Mouse (Mus musculus) midbrain, postnatal 0 days (tissue): ENCODE results near the gene Keap1. TPM values are rescaled to one million over a fixed set of nuclear protein-coding genes. Genes with fewer than 3 reads are reported as not detected.
A peak's percentile ranks its signal among the peaks of the same experiment; 100 is the strongest.
"Not testable (repeated sequence)": the region's sequence is repeated elsewhere in the genome, so short reads cannot be mapped to it uniquely, and the experiment has no call there.

ENCODE experiments used
- ATAC-seq: fragments of 200-750 bp; cut with Nextera tagmentation; 2 replicates; pipeline ENCODE4 v1.8.0; 2017; ENCODE audit warnings: moderate number of reproducible peaks, mild to moderate bottlenecking, moderate TSS enrichment, moderate library complexity; ENCODE audit not compliant: low FRiP score
- DNase-seq: peaks from one replicate; pipeline ENCODE4 v3.0.0-alpha.2; 2015; ENCODE audit warnings: low spot score
- H3K27ac ChIP-seq: fragments of 300-500 bp; sonication (generic); 2 replicates; pipeline ENCODE4 v1.5.1; 2014; ENCODE audit warnings: low read depth, mild to moderate bottlenecking, low read length, mixed read lengths
- H3K27me3 ChIP-seq: fragments of 300-500 bp; sonication (generic); 2 replicates; pipeline ENCODE4 v1.6.1; 2014; ENCODE audit warnings: low read length, control low read depth, mixed read lengths; ENCODE audit not compliant: insufficient read depth
- H3K36me3 ChIP-seq: fragments of 300-500 bp; sonication (generic); 2 replicates; pipeline ENCODE4 v1.6.1; 2014; ENCODE audit warnings: low read length, control low read depth, mixed read lengths; ENCODE audit not compliant: insufficient read depth
- H3K4me1 ChIP-seq: fragments of 300-500 bp; sonication (generic); 2 replicates; pipeline ENCODE4 v1.6.1; 2014; ENCODE audit warnings: mild to moderate bottlenecking, control low read depth, antibody characterized with exemption, low read length, mixed read lengths; ENCODE audit not compliant: insufficient read depth
- H3K4me2 ChIP-seq: fragments of 300-500 bp; sonication (generic); 2 replicates; pipeline ENCODE4 v1.6.1; 2014; ENCODE audit warnings: low read depth, mild to moderate bottlenecking, low read length, mixed read lengths; ENCODE audit not compliant: poor library complexity, severe bottlenecking
- H3K4me3 ChIP-seq: fragments of 300-500 bp; sonication (generic); 2 replicates; pipeline ENCODE4 v1.5.1; 2014; ENCODE audit warnings: low read depth, mild to moderate bottlenecking, low read length, moderate library complexity
- H3K9ac ChIP-seq: fragments of 300-500 bp; sonication (generic); replicated peaks from 2 replicates; pipeline ENCODE4 v1.6.1; 2014; ENCODE audit warnings: mild to moderate bottlenecking, low read length, moderate library complexity, mixed read lengths; ENCODE audit not compliant: poor library complexity, severe bottlenecking
- H3K9me3 ChIP-seq: fragments of 300-500 bp; sonication (generic); 2 replicates; pipeline ENCODE4 v1.6.1; 2016; ENCODE audit warnings: low read length, control low read depth
- CTCF ChIP-seq: IDR thresholded peaks from 2 replicates; pipeline ENCODE4 v1.5.1; 2016; ENCODE audit warnings: antibody characterized with exemption, mild to moderate bottlenecking
- WGBS: fragments of 180-500 bp; shearing (Covaris S2); extraction: QIAGEN DNeasy Blood & Tissue Kit; methylation state at CpG from one replicate; pipeline ENCODE4 v1.1.7; 2014; 5-methylcytosine and 5-hydroxymethylcytosine counted together
- polyA plus RNA-seq: library from polyadenylated mRNA; unstranded; fragments of >200 nt; fragmentation: Nextera tagmentation; extraction: Ambion mirVana; gene quantifications from 2 replicates; pipeline ENCODE4 v1.2.1, GENCODE M21; 2015
- total RNA-seq: library from RNA; depleted of rRNA; stranded (reverse); fragments of >200 nt; gene quantifications from 2 replicates; pipeline ENCODE4 v1.2.3, GENCODE M21; 2014

Keap1 gene
- total and polyA plus RNA-seq, 2 experiments from 2014 or later: 60.6 to 89.7 TPM

DNA sequence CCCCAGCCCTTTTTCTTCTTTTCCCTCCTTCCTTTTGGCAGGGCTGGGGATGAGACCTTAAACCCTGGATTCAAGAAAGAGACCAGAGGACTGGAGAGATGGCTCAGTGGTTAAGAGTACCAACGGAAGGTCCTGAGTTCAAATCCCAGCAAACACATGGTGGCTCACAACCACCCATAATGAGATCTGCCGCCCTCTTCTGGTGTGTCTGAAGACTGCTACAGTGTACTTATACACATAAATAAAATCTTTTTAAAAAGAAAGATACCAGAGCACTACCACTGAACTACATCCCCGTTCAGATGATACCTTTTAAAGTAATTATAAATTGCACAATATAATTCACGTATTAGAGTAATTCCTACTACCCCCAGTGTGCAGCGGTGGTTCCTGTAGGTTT lies 6.3 kb downstream of the Keap1 start:
- ATAC-seq (no peak), DNase-seq (no peak)
- no peak overlapping the region for H3K9ac ChIP-seq
- no peak overlapping the region for H3K4me3 ChIP-seq
- TF ChIP-seq CTCF: peak; percentile 19; the same call in 1 of the 2 replicates
- no peaks in the 10 kb centered on the region for H3K9me3 ChIP-seq
- peaks cover 6% of the 10 kb centered on the region for H3K4me1 ChIP-seq
- H3K4me2 ChIP-seq: no peak overlapping the region
- 93% methylated on average over 5 of the region's 5 CpGs for WGBS
- H3K27me3 ChIP-seq: no peaks in the 10 kb centered on the region
- no peak overlapping the region for H3K27ac ChIP-seq
- H3K36me3 ChIP-seq: peaks cover 38% of the 10 kb centered on the region

GRCm38 (mm10) chr9:21231551-21231950 lies 7.6 kb downstream of the Keap1 start:
- ATAC-seq (no peak), DNase-seq (no peak)
- Histone ChIP-seq H3K27me3 (no peaks in the 10 kb centered on the region), H3K27ac (no peak overlapping the region), H3K4me3 (no peak overlapping the region), H3K36me3 (peaks cover 38% of the 10 kb centered on the region), H3K4me2 (no peak overlapping the region), H3K4me1 (0 out of 2 replicates have a peak, but pooled peaks cover 2% of the 10 kb centered on the region), H3K9ac (no peak overlapping the region), H3K9me3 (no peaks in the 10 kb centered on the region)
- TF ChIP-seq CTCF: no peak
- WGBS: 47% methylated on average over 23 of the region's 23 CpGs

DNA sequence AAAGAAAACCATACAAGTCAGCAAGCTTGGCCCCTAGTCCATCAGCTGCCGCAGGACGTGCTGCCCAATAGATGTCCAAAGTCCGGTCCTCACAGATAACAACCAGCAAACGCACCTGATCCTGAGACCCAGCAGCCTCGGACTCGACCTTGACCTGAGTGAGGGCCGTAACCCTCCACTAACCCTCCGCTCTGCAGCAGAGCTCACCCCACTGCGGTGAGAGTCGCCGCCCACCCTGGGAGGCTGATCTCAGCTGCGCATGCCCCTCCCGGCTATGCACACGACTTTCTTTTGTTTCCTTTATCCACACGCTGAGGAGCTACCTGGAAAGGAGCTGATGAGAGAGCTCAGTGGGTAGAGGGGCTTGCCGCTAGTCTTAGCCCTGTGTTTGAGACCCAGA lies 11.8 kb downstream of the Keap1 start:
- peak; percentile 47; the same call in 1 of the 2 replicates for ATAC-seq
- no peak for TF ChIP-seq CTCF
- Histone ChIP-seq H3K4me1 (0 out of 2 replicates have a peak, but pooled peaks cover 2% of the 10 kb centered on the region), H3K4me3 (peak overlapping the region; percentile 23), H3K4me2 (peak overlapping the region; percentile 38), H3K27ac (no peak overlapping the region), H3K27me3 (no peaks in the 10 kb centered on the region), H3K36me3 (peaks cover 21% of the 10 kb centered on the region), H3K9me3 (no peaks in the 10 kb centered on the region), H3K9ac (peak overlapping the region; percentile 26; the same call in 1 of the 2 replicates)
- DNase-seq: peak; percentile 43
- 11% methylated on average over 16 of the region's 16 CpGs for WGBS

DNA sequence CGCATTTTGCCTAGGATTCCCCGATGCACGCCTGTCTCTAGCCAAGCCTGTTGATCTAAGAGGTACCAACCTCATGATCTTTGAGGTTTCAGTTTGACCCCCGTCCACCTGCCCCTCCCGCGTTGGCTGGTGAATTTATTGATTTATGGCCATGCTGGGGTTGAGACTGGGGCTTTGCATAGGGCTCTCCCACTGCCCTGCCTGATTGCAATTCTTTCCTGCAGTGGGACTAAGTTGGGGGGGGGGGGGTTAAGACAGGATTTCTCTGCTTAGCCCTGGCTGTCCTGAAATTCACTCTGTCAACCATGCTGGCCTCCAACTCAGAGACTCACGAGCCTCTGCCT lies 13.8 kb downstream of the Keap1 start:
- Histone ChIP-seq H3K4me3 (no peak overlapping the region), H3K4me2 (peak overlapping the region; percentile 33), H3K9ac (no peak overlapping the region), H3K36me3 (peaks cover 11% of the 10 kb centered on the region), H3K27me3 (no peaks in the 10 kb centered on the region), H3K4me1 (peaks cover 2% of the 10 kb centered on the region; the same call in 1 of the 2 replicates), H3K27ac (no peak overlapping the region), H3K9me3 (no peaks in the 10 kb centered on the region)
- ATAC-seq (no peak), DNase-seq (no peak)
- no peak for TF ChIP-seq CTCF
- WGBS: 18% methylated on average over 7 of the region's 7 CpGs

DNA sequence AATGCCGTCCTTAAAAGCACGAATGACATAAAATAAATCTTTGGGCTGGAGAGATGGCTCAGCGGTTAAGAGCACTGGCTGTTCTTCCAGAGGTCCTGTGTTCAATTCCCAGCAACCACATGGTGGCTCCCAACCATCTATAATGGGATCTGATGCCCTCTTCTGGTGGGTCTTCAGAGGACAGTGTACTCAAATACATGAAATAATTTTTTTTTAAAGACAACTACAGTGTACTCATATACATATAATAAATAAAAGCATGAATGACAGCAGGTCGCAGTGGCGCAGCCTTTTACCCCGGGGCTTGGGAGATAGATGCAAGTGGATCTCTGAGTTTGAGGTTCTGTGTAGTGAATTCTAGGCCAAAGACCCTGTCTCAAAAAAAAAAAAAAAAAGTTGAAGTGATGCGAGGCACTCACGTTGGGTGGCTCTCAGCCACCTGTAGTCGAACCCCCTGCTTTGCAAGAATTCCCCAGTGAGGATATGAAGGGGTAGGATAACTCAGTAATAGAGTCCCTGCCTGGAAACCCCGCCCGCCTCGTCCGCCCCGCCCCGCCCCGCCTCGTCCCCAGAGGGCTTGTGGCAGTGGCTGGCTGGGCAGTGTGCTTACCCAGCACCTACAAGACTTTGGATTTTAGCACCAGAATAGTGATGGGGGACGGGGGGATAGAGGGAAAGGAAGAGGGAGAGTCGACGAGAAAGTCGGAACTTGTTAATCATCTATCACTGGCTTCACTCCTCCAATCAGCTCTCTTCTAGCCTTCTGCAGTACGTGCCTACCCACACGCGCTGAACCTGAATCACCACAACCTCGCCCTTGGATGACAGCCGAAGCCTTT lies 14.4 kb downstream of the Keap1 start:
- H3K9me3 ChIP-seq: no peaks in the 10 kb centered on the region
- no peak overlapping the region for H3K27ac ChIP-seq
- DNase-seq (peak; percentile 18), ATAC-seq (no peak)
- peaks cover 2% of the 10 kb centered on the region; the same call in 1 of the 2 replicates for H3K4me1 ChIP-seq
- peaks cover 5% of the 10 kb centered on the region; the same call in 1 of the 2 replicates for H3K36me3 ChIP-seq
- WGBS: 25% methylated on average over 26 of the region's 26 CpGs
- H3K4me2 ChIP-seq: peak overlapping the region; percentile 33
- H3K4me3 ChIP-seq: no peak overlapping the region
- no peaks in the 10 kb centered on the region for H3K27me3 ChIP-seq
- peak; percentile 17; the same call in 1 of the 2 replicates for TF ChIP-seq CTCF
- H3K9ac ChIP-seq: no peak overlapping the region

DNA sequence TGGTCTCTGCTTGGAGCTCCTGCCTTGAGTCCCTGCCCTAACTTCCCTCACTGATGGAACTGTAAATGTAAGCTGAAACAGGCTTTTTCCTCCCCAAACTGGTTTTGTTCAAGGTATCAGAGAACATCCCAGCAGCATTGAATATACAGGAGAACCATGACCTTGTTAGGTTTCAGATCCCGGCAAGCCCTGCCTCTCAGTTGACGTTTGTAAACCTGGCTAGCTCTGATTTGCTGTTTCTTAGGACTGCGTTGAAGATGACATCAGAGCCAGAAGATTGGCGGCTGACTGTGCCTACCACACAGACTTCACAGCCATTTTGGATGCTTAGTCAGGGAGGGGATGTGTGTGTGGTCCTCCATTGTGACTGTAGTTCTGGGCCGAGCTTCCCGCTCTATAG lies 15.3 kb downstream of the Keap1 start:
- H3K27me3 ChIP-seq: no peaks in the 10 kb centered on the region
- no peaks in the 10 kb centered on the region for H3K36me3 ChIP-seq
- no peaks in the 10 kb centered on the region for H3K9me3 ChIP-seq
- DNase-seq (no peak), ATAC-seq (no peak)
- peaks cover 2% of the 10 kb centered on the region; the same call in 1 of the 2 replicates for H3K4me1 ChIP-seq
- H3K4me2 ChIP-seq: no peak overlapping the region
- H3K27ac ChIP-seq: no peak overlapping the region
- 91% methylated on average over 6 of the region's 6 CpGs for WGBS
- H3K9ac ChIP-seq: no peak overlapping the region
- no peak overlapping the region for H3K4me3 ChIP-seq
- no peak for TF ChIP-seq CTCF

GRCm38 (mm10) chr9:21223490-21223889 lies 15.7 kb downstream of the Keap1 start:
- H3K27ac ChIP-seq, H3K36me3 ChIP-seq, H3K9ac ChIP-seq, H3K27me3 ChIP-seq, DNase-seq, H3K4me3 ChIP-seq, H3K4me2 ChIP-seq, ATAC-seq, H3K9me3 ChIP-seq, H3K4me1 ChIP-seq: not testable (repeated sequence)
- WGBS: 100% methylated on average over 1 of the region's 2 CpGs
